Mouse (Mus musculus) hindbrain, postnatal 0 days (tissue): Measurements from ENCODE around the gene Tagln3. TPM values are rescaled to one million over a fixed set of nuclear protein-coding genes. Genes with fewer than 3 reads are reported as not detected.

Source experiments
- ATAC-seq: fragments of 200-750 bp; cut with Nextera tagmentation; 2 replicates; pipeline ENCODE4 v1.8.0; 2017; ENCODE audit warnings: mild to moderate bottlenecking, moderate TSS enrichment, moderate library complexity
- DNase-seq: peaks from one replicate; pipeline ENCODE4 v3.0.0-alpha.2; 2015; ENCODE audit warnings: low spot score
- H3K27ac ChIP-seq: fragments of 300-500 bp; sonication (generic); 2 replicates; pipeline ENCODE4 v1.5.1; 2014; ENCODE audit warnings: mild to moderate bottlenecking
- H3K27me3 ChIP-seq: fragments of 300-500 bp; sonication (generic); 2 replicates; pipeline ENCODE4 v1.6.1; 2014; ENCODE audit warnings: low read length, mixed read lengths; ENCODE audit not compliant: insufficient read depth
- H3K36me3 ChIP-seq: fragments of 300-500 bp; sonication (generic); 2 replicates; pipeline ENCODE4 v1.6.1; 2014; ENCODE audit warnings: low read length, mixed read lengths; ENCODE audit not compliant: insufficient read depth
- H3K4me1 ChIP-seq: fragments of 300-500 bp; sonication (generic); 2 replicates; pipeline ENCODE4 v1.6.1; 2014; ENCODE audit warnings: antibody characterized with exemption, low read length, mixed read lengths; ENCODE audit not compliant: insufficient read depth
- H3K4me2 ChIP-seq: fragments of 300-500 bp; sonication (generic); 2 replicates; pipeline ENCODE4 v1.6.1; 2014; ENCODE audit warnings: low read depth, mild to moderate bottlenecking, low read length, moderate library complexity, mixed read lengths
- H3K4me3 ChIP-seq: fragments of 300-500 bp; sonication (generic); 2 replicates; pipeline ENCODE4 v1.5.1; 2014; ENCODE audit warnings: low read length
- H3K9ac ChIP-seq: fragments of 300-500 bp; sonication (generic); replicated peaks from 2 replicates; pipeline ENCODE4 v1.6.1; 2014; ENCODE audit warnings: mild to moderate bottlenecking, low read length, moderate library complexity, mixed read lengths
- H3K9me3 ChIP-seq: fragments of 300-500 bp; sonication (generic); 2 replicates; pipeline ENCODE4 v1.6.1; 2016; ENCODE audit warnings: low read length, mixed read lengths
- CTCF ChIP-seq: IDR thresholded peaks from 2 replicates; pipeline ENCODE4 v1.5.1; 2016; ENCODE audit warnings: antibody characterized with exemption, control low read depth, low read depth
- WGBS: fragments of 180-500 bp; shearing (Covaris S2); extraction: QIAGEN DNeasy Blood & Tissue Kit; methylation state at CpG from one replicate; pipeline ENCODE4 v1.1.7; 2014; 5-methylcytosine and 5-hydroxymethylcytosine counted together
- polyA plus RNA-seq: library from polyadenylated mRNA; unstranded; fragments of >200 nt; fragmentation: Nextera tagmentation; extraction: Ambion mirVana; gene quantifications from 2 replicates; pipeline ENCODE4 v1.2.1, GENCODE M21; 2015
- total RNA-seq: library from RNA; depleted of rRNA; stranded (reverse); fragments of >200 nt; gene quantifications from 2 replicates; pipeline ENCODE4 v1.2.3, GENCODE M21; 2014

Gene Tagln3
- total and polyA plus RNA-seq, 2 experiments from 2014 or later, result 198 to 302 TPM

GRCm38 (mm10) chr16:45762859-45763505, 38.6 kb upstream of the Tagln3 start:
- WGBS, result 87% methylated on average over 13 of the region's 13 CpGs
- no peaks in the 10 kb centered on the region for H3K27me3 ChIP-seq

GRCm38 (mm10) chr16:45761425-45761824, 37.0 kb upstream of the Tagln3 start:
- Histone ChIP-seq H3K9ac (no peak overlapping the region), H3K4me1 (no peaks in the 10 kb centered on the region), H3K4me3 (no peak overlapping the region), H3K27ac (no peak overlapping the region), H3K27me3 (no peaks in the 10 kb centered on the region), H3K4me2 (no peak overlapping the region), H3K36me3 (no peaks in the 10 kb centered on the region), H3K9me3 (no peaks in the 10 kb centered on the region)
- DNase-seq (no peak), ATAC-seq (no peak)
- peak; percentile 37; the same call in 1 of the 2 replicates for TF ChIP-seq CTCF
- WGBS, result 81% methylated on average over 1 of the region's 1 CpGs

More at GRCm38 (mm10) chr16:45762859-45763505, 38.6 kb upstream of the Tagln3 start:
- DNase-seq (no peak), ATAC-seq (no peak)
- no peak overlapping the region for H3K4me3 ChIP-seq
- no peak overlapping the region for H3K4me2 ChIP-seq
- no peak overlapping the region for H3K9ac ChIP-seq
- H3K4me1 ChIP-seq, result no peaks in the 10 kb centered on the region
- no peaks in the 10 kb centered on the region for H3K9me3 ChIP-seq
- H3K36me3 ChIP-seq, result no peaks in the 10 kb centered on the region
- no peak overlapping the region for H3K27ac ChIP-seq
- no peak for TF ChIP-seq CTCF

- DNase-seq (no peak), ATAC-seq (no peak)
- Histone ChIP-seq H3K27ac (no peak overlapping the region), H3K36me3 (no peaks in the 10 kb centered on the region), H3K9me3 (no peaks in the 10 kb centered on the region), H3K9ac (no peak overlapping the region), H3K4me3 (no peak overlapping the region), H3K27me3 (no peaks in the 10 kb centered on the region), H3K4me1 (no peaks in the 10 kb centered on the region), H3K4me2 (no peak overlapping the region)
- TF ChIP-seq CTCF, result no peak
- 89% methylated on average over 9 of the region's 9 CpGs for WGBS
Measured at GRCm38 (mm10) chr16:45758726-45759269, 34.4 kb upstream of the Tagln3 start.

- Histone ChIP-seq H3K4me3 (no peak overlapping the region), H3K27me3 (no peaks in the 10 kb centered on the region), H3K9me3 (no peaks in the 10 kb centered on the region), H3K9ac (no peak overlapping the region), H3K4me1 (no peaks in the 10 kb centered on the region), H3K36me3 (no peaks in the 10 kb centered on the region), H3K4me2 (no peak overlapping the region), H3K27ac (no peak overlapping the region)
- DNase-seq, result no peak
- no peak for TF ChIP-seq CTCF
- 85% methylated on average over 12 of the region's 12 CpGs for WGBS
- ATAC-seq, result no peak
Measured at GRCm38 (mm10) chr16:45757421-45758078, 33.1 kb upstream of the Tagln3 start.

- H3K4me1 ChIP-seq, result no peaks in the 10 kb centered on the region
- H3K36me3 ChIP-seq, result no peaks in the 10 kb centered on the region
- no peak overlapping the region for H3K27ac ChIP-seq
- 42% methylated on average over 9 of the region's 9 CpGs for WGBS
- peak; percentile 81 for TF ChIP-seq CTCF
- H3K4me3 ChIP-seq, result no peak overlapping the region
- no peaks in the 10 kb centered on the region for H3K9me3 ChIP-seq
- no peak overlapping the region for H3K9ac ChIP-seq
- no peaks in the 10 kb centered on the region for H3K27me3 ChIP-seq
- H3K4me2 ChIP-seq, result no peak overlapping the region
- ATAC-seq (peak; percentile 84), DNase-seq (peak; percentile 91)
Measured at GRCm38 (mm10) chr16:45756855-45757254, 32.4 kb upstream of the Tagln3 start.

- H3K4me2 ChIP-seq, result peak overlapping the region; percentile 76
- peaks cover 9% of the 10 kb centered on the region; the same call in 1 of the 2 replicates for H3K4me1 ChIP-seq
- no peak overlapping the region for H3K9ac ChIP-seq
- H3K9me3 ChIP-seq, result no peaks in the 10 kb centered on the region
- no peaks in the 10 kb centered on the region for H3K36me3 ChIP-seq
- WGBS, result 70% methylated on average over 4 of the region's 4 CpGs
- peak; percentile 21; the same call in 1 of the 2 replicates for TF ChIP-seq CTCF
- peak overlapping the region; percentile 85 for H3K4me3 ChIP-seq
- DNase-seq, result peak; percentile 41
- H3K27me3 ChIP-seq, result no peaks in the 10 kb centered on the region
- H3K27ac ChIP-seq, result peak overlapping the region; percentile 95
- no peak for ATAC-seq
Measured at GRCm38 (mm10) chr16:45743591-45744144, 19.3 kb upstream of the Tagln3 start.
